Mouse (Mus musculus): ENCODE measurements around the gene 0610030E20Rik. TPM values are rescaled to one million over a fixed set of nuclear protein-coding genes. Genes with fewer than 3 reads are reported as not detected.
A peak's percentile ranks its signal among the peaks of the same experiment; 100 is the strongest.

Gene 0610030E20Rik
- polyA plus RNA-seq, 1 experiment from 2014 or later, result 16.0 TPM

DNA sequence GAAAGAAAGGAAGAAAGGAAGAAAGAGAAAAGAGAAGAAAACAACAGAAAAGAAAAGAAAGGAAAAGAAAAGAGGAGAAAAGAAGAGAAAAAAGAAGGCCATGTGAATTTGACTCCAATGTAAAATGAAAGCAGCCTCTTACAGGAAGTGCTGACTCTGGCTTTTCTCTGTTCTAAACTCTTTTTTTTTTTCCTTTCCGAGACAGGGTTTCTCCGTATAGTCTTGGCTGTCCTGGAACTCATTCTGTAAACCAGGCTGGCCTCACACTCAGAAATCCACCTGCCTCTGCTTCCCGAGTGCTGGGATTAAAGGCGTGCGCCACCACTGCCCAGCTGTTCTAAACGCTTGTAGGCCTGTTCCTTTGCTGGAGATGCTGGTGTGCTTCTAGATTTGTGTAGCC, 35.4 kb downstream of the 0610030E20Rik start:
- H3K4me1 ChIP-seq (ENCODE audit: control insufficient read depth, insufficient read depth, low read length), result 0 out of 2 replicates have a peak, but pooled peaks cover 3% of the 10 kb centered on the region
- H3K36me3 ChIP-seq (ENCODE audit: control insufficient read depth, insufficient read depth), result peaks cover 20% of the 10 kb centered on the region
- H3K9me3 ChIP-seq (replicated peaks; ENCODE audit: control insufficient read depth, low read length), result no peaks in the 10 kb centered on the region
- no peak overlapping the region for H3K4me2 ChIP-seq (ENCODE audit: low read depth, low read length)
- H3K27me3 ChIP-seq (ENCODE audit: control insufficient read depth, insufficient read depth, low read length), result no peaks in the 10 kb centered on the region
- ATAC-seq (replicated peaks; ENCODE audit: extremely low read depth, insufficient read depth, low FRiP score), result no peak
- no peak overlapping the region for H3K9ac ChIP-seq (ENCODE audit: low read length)
- no peak overlapping the region for H3K27ac ChIP-seq (ENCODE audit: low read length)
- no peak overlapping the region for H3K4me3 ChIP-seq (ENCODE audit: low read length)
- 75% methylated on average over 6 of the region's 6 CpGs for WGBS

DNA sequence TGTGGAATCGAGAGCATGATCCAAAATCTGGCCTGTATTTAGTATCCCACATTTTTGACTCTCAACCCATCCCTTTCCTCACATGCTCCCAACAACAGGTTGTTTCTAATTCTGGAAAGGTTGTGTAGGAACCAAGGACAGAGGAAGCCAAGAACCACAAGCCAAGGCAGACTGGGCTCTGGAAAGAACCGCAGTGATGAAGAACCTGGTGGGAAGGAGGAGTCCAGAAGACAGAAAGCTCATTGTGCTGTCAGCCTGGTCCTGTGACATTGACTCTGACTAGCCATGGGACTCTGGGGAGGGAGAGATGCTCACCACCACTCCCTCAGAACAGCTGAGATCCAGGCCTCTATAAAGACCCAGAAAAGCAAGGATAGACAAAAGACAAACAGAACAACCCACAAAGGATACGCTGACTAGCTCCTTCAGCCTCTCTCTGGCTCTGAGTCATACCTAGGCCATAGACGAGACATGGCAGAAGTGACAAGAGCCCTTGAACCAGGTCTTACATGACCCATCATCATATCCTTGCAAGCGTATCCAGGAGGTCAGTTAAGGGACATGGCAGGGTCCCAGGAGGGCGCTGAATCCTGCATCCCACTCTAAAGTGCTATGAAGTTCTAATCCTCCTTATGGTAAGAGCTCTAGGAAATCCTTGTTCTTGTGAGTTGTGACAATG, 36.2 kb downstream of the 0610030E20Rik start:
- Histone ChIP-seq H3K27ac (ENCODE audit: low read length) (no peak overlapping the region), H3K4me2 (ENCODE audit: low read depth, low read length) (no peak overlapping the region), H3K36me3 (ENCODE audit: control insufficient read depth, insufficient read depth) (peaks cover 21% of the 10 kb centered on the region), H3K9ac (ENCODE audit: low read length) (no peak overlapping the region), H3K9me3 (replicated peaks; ENCODE audit: control insufficient read depth, low read length) (no peaks in the 10 kb centered on the region), H3K4me3 (ENCODE audit: low read length) (no peak overlapping the region), H3K27me3 (ENCODE audit: control insufficient read depth, insufficient read depth, low read length) (no peaks in the 10 kb centered on the region), H3K4me1 (ENCODE audit: control insufficient read depth, insufficient read depth, low read length) (peaks cover 5% of the 10 kb centered on the region; the same call in 1 of the 2 replicates)
- no peak for ATAC-seq (replicated peaks; ENCODE audit: extremely low read depth, insufficient read depth, low FRiP score)
- WGBS, result 82% methylated on average over 6 of the region's 6 CpGs

DNA sequence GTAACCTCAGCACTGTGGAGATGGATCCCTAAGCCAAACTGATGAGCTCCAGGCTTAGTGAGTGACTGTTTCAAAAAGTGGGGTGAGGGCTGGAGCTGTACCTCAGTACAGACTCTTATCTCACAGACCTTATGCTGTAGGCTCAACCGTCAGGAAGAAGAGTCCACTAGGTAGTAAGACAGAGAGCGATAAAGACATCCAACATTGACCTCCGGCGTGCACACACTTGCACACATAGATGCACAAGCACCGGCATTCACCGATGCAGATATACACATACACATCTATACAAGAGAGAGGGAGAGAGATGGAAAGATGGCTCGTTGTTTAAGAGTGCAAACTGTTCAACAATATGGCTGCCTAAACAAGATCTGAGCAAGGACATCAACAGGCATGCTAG, 36.8 kb downstream of the 0610030E20Rik start:
- peaks cover 21% of the 10 kb centered on the region for H3K36me3 ChIP-seq (ENCODE audit: control insufficient read depth, insufficient read depth)
- no peak overlapping the region for H3K9ac ChIP-seq (ENCODE audit: low read length)
- H3K4me1 ChIP-seq (ENCODE audit: control insufficient read depth, insufficient read depth, low read length), result peaks cover 11% of the 10 kb centered on the region
- H3K9me3 ChIP-seq (replicated peaks; ENCODE audit: control insufficient read depth, low read length), result no peaks in the 10 kb centered on the region
- WGBS, result 89% methylated on average over 7 of the region's 7 CpGs
- H3K27me3 ChIP-seq (ENCODE audit: control insufficient read depth, insufficient read depth, low read length), result no peaks in the 10 kb centered on the region
- H3K4me3 ChIP-seq (ENCODE audit: low read length), result no peak overlapping the region
- ATAC-seq (replicated peaks; ENCODE audit: extremely low read depth, insufficient read depth, low FRiP score), result no peak
- H3K4me2 ChIP-seq (ENCODE audit: low read depth, low read length), result no peak overlapping the region
- H3K27ac ChIP-seq (ENCODE audit: low read length), result no peak overlapping the region

DNA sequence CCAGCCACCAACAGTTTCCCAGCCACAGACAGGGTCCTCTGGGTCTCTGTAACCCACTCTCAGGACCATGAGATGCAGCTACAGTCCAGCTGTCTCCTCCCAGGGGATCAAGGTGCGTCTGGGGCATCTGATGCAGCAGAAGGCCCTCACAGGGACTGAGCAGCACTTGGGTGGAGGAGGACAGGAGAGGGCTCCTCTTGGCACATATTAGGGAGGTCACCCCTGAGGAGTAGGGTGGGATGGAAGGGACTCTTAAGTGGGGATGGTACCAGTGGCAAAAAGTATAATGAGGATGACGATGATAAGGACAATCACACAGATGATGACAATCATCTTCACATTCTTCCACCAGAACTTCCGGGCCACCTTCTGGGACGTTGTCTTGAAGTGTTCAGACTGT, 38.1 kb downstream of the 0610030E20Rik start:
- no peaks in the 10 kb centered on the region for H3K27me3 ChIP-seq (ENCODE audit: control insufficient read depth, insufficient read depth, low read length)
- no peak overlapping the region for H3K4me3 ChIP-seq (ENCODE audit: low read length)
- no peak overlapping the region for H3K9ac ChIP-seq (ENCODE audit: low read length)
- peaks cover 13% of the 10 kb centered on the region for H3K4me1 ChIP-seq (ENCODE audit: control insufficient read depth, insufficient read depth, low read length)
- no peak overlapping the region for H3K27ac ChIP-seq (ENCODE audit: low read length)
- no peaks in the 10 kb centered on the region for H3K9me3 ChIP-seq (replicated peaks; ENCODE audit: control insufficient read depth, low read length)
- 55% methylated on average over 4 of the region's 4 CpGs for WGBS
- H3K36me3 ChIP-seq (ENCODE audit: control insufficient read depth, insufficient read depth), result peaks cover 21% of the 10 kb centered on the region
- no peak overlapping the region for H3K4me2 ChIP-seq (ENCODE audit: low read depth, low read length)
- ATAC-seq (replicated peaks; ENCODE audit: extremely low read depth, insufficient read depth, low FRiP score), result no peak

DNA sequence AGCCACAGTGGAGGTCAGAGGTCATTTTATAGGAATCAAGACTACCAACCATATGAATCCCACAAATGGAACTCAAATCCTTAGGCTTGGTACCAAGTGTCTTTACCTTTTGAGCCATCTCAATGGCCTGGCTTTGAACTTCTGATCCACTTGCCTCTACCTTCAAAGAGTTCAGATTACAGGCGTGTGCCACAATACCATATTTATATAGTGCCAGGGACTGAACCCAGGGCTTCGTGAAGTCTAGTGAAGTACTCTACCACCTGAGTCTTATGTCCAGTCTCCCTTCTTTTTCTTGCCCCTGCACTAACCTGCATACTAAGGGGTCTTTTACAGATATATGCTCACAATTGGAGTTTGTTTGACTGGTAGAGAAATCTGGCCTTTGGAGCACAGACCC, 39.4 kb downstream of the 0610030E20Rik start:
- WGBS, result 95% methylated on average over 2 of the region's 2 CpGs
- Histone ChIP-seq H3K36me3 (ENCODE audit: control insufficient read depth, insufficient read depth) (peaks cover 21% of the 10 kb centered on the region), H3K27ac (ENCODE audit: low read length) (no peak overlapping the region), H3K4me1 (ENCODE audit: control insufficient read depth, insufficient read depth, low read length) (peaks cover 20% of the 10 kb centered on the region), H3K27me3 (ENCODE audit: control insufficient read depth, insufficient read depth, low read length) (no peaks in the 10 kb centered on the region), H3K4me2 (ENCODE audit: low read depth, low read length) (no peak overlapping the region), H3K9me3 (replicated peaks; ENCODE audit: control insufficient read depth, low read length) (no peaks in the 10 kb centered on the region), H3K4me3 (ENCODE audit: low read length) (no peak overlapping the region), H3K9ac (ENCODE audit: low read length) (no peak overlapping the region)
- ATAC-seq (replicated peaks; ENCODE audit: extremely low read depth, insufficient read depth, low FRiP score), result no peak

DNA sequence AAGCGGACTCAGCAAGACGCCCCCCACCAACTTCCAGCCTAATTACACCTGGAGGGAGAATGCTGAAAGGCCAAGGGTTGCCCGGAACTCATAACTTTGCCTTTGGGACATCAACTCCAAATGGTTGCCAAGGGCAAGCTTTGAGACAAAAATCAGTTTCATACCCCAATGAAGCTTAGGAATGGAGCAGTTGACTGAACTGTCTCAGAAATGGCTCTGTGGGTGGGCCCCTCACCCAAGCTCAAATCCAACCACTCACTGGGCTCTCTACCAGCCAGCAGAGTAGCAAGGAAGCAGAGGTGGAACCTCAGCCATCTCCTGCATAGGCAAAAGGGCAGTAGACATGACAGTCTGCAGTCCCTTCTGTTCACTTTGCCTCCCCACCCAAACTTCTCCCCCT, 40.7 kb downstream of the 0610030E20Rik start:
- Histone ChIP-seq H3K4me3 (ENCODE audit: low read length) (no peak overlapping the region), H3K27ac (ENCODE audit: low read length) (no peak overlapping the region), H3K9ac (ENCODE audit: low read length) (no peak overlapping the region), H3K9me3 (replicated peaks; ENCODE audit: control insufficient read depth, low read length) (no peaks in the 10 kb centered on the region), H3K36me3 (ENCODE audit: control insufficient read depth, insufficient read depth) (peaks cover 21% of the 10 kb centered on the region), H3K27me3 (ENCODE audit: control insufficient read depth, insufficient read depth, low read length) (no peaks in the 10 kb centered on the region), H3K4me2 (ENCODE audit: low read depth, low read length) (no peak overlapping the region), H3K4me1 (ENCODE audit: control insufficient read depth, insufficient read depth, low read length) (peaks cover 20% of the 10 kb centered on the region)
- 92% methylated on average over 3 of the region's 3 CpGs for WGBS
- ATAC-seq (replicated peaks; ENCODE audit: extremely low read depth, insufficient read depth, low FRiP score), result no peak

DNA sequence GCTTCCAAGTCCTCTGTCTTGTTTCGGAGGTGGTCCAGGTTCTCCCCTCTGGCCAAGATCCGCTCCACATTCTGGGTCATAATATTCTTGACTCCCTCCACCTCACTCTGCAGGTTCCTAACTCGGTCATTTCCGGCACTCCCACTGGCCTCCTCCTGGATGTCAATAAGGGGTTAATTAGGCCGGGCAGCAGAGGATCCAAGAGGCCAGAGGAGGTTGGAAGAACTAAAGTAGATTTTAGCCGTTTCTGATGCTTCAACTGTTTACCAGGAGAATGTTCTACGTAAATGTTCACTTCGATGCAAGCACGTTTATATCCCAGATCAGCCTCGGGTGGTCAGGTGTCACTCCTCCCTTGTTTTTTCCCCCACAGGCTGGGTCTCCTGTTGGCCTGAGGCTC, 41.1 kb downstream of the 0610030E20Rik start:
- Histone ChIP-seq H3K36me3 (ENCODE audit: control insufficient read depth, insufficient read depth) (peaks cover 21% of the 10 kb centered on the region), H3K27ac (ENCODE audit: low read length) (no peak overlapping the region), H3K9me3 (replicated peaks; ENCODE audit: control insufficient read depth, low read length) (no peaks in the 10 kb centered on the region), H3K27me3 (ENCODE audit: control insufficient read depth, insufficient read depth, low read length) (no peaks in the 10 kb centered on the region), H3K9ac (ENCODE audit: low read length) (no peak overlapping the region), H3K4me1 (ENCODE audit: control insufficient read depth, insufficient read depth, low read length) (peaks cover 20% of the 10 kb centered on the region), H3K4me2 (ENCODE audit: low read depth, low read length) (no peak overlapping the region; the same call in 1 of the 2 replicates), H3K4me3 (ENCODE audit: low read length) (no peak overlapping the region)
- ATAC-seq (replicated peaks; ENCODE audit: extremely low read depth, insufficient read depth, low FRiP score), result no peak
- WGBS, result 69% methylated on average over 10 of the region's 10 CpGs

DNA sequence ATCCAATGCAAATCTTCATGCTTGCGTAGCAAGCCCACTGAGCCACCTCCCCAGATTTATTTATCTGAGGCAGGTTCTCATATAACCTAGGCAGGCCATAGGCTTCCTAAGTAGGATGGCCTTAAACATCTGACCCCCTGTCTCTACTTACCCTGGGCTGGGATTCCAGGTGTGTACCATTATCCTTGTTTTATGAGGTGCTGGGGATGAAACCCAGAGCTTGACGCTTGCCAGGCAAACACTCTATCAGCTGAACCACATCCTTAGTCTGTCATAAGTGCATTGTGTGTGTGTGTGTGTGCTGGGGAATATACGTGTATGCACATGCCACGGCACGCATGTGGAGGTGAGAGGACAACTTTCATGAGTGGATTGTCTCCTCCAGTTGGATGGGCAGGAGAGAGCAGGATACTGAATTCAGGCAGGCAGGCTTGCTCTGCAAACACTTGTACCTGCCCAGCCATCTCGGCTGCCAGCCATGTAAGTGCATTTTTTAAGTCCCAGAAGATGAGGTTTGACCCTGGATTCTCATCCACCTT, 41.7 kb downstream of the 0610030E20Rik start:
- H3K36me3 ChIP-seq (ENCODE audit: control insufficient read depth, insufficient read depth), result peaks cover 21% of the 10 kb centered on the region
- no peaks in the 10 kb centered on the region for H3K9me3 ChIP-seq (replicated peaks; ENCODE audit: control insufficient read depth, low read length)
- peak overlapping the region; percentile 89 for H3K9ac ChIP-seq (ENCODE audit: low read length)
- 79% methylated on average over 6 of the region's 6 CpGs for WGBS
- ATAC-seq (replicated peaks; ENCODE audit: extremely low read depth, insufficient read depth, low FRiP score), result no peak
- peaks cover 20% of the 10 kb centered on the region for H3K4me1 ChIP-seq (ENCODE audit: control insufficient read depth, insufficient read depth, low read length)
- H3K4me2 ChIP-seq (ENCODE audit: low read depth, low read length), result peak overlapping the region; percentile 78
- peak overlapping the region; percentile 70 for H3K4me3 ChIP-seq (ENCODE audit: low read length)
- peak overlapping the region; percentile 98 for H3K27ac ChIP-seq (ENCODE audit: low read length)
- no peaks in the 10 kb centered on the region for H3K27me3 ChIP-seq (ENCODE audit: control insufficient read depth, insufficient read depth, low read length)

DNA sequence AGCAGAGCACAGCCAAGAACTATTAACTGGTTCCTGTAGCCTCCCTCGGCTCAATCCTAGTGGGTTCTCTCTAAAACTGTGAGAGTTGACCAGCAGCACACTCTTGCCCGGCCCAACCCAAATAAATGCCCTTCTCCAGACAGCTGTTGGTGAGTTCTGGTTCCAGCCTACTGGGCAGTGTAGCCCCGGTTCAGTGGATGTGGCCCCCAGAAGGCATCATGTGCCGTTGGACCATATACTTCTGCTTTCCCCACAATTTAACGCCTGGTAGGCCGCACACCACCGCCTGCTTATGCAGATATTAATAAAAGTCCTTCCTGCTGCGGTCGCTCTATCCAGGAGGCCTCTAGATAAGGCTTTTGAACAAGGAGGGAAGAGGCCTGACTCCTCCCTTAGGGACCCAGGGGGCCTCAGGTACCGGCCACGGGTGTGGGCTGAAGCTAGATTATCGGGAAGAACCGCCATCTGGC, 42.4 kb downstream of the 0610030E20Rik start:
- H3K9ac ChIP-seq (ENCODE audit: low read length), result peak overlapping the region; percentile 89
- H3K4me1 ChIP-seq (ENCODE audit: control insufficient read depth, insufficient read depth, low read length), result peaks cover 20% of the 10 kb centered on the region
- no peaks in the 10 kb centered on the region for H3K27me3 ChIP-seq (ENCODE audit: control insufficient read depth, insufficient read depth, low read length)
- H3K9me3 ChIP-seq (replicated peaks; ENCODE audit: control insufficient read depth, low read length), result no peaks in the 10 kb centered on the region
- H3K27ac ChIP-seq (ENCODE audit: low read length), result peak overlapping the region; percentile 98
- peak overlapping the region; percentile 78 for H3K4me2 ChIP-seq (ENCODE audit: low read depth, low read length)
- 4% methylated on average over 13 of the region's 13 CpGs for WGBS
- H3K4me3 ChIP-seq (ENCODE audit: low read length), result peak overlapping the region; percentile 70
- ATAC-seq (replicated peaks; ENCODE audit: extremely low read depth, insufficient read depth, low FRiP score), result peak; percentile 24; the same call in 1 of the 2 replicates
- peaks cover 21% of the 10 kb centered on the region for H3K36me3 ChIP-seq (ENCODE audit: control insufficient read depth, insufficient read depth)
